Mouse (Mus musculus): ENCODE data around the gene Gm10160. TPM values are rescaled to one million over a fixed set of nuclear protein-coding genes. Genes with fewer than 3 reads are reported as not detected.

Gene Gm10160
- polyA plus RNA-seq (2014; fragmentation: Nextera tagmentation; extraction: Ambion mirVana): not detected in 2 replicates

DNA sequence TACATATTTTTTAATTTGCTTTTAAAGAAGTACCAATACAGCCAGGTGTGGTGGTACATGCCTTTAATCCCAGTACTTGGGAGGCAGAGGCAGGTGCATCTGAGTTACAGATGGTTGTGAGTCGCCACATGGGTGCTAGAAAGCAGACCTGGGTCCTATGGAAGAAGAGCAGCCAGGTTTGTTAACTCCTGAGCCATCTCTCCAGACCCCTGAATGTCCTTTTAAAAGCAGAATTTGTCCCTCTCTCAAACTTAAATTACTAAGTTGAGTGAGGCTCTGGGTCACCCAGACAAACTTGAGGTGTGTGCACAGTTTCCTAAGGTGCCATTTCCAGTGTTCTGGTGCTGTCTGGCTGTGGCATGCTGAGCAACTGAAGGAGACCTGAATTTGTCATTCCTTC, at the start of gene Gm10160:
Gene Gm10160, minus strand, starts transcription at position 101 of the 400 bp plus-strand sequence.
- no peaks in the 10 kb centered on the region for H3K4me1 ChIP-seq (ENCODE audit: control insufficient read depth, insufficient read depth, low read length)
- H3K4me3 ChIP-seq (ENCODE audit: low read depth, low read length): no peak within 1 kb of the TSS
- ATAC-seq (ENCODE audit: insufficient read depth, low FRiP score, low TSS enrichment) (no peak), DNase-seq (ENCODE audit: low spot score) (no peak)
- H3K36me3 ChIP-seq (ENCODE audit: control insufficient read depth, insufficient read depth, low read length): no peaks in the 10 kb centered on the region
- 0 out of 2 replicates have a peak, but pooled peaks cover 2% of the 10 kb centered on the region for H3K27me3 ChIP-seq (ENCODE audit: control insufficient read depth, insufficient read depth, low read length)
- no peak within 1 kb of the TSS for H3K4me2 ChIP-seq (ENCODE audit: low read depth)
- no peak within 1 kb of the TSS for H3K9ac ChIP-seq (ENCODE audit: low read length)
- no peaks in the 10 kb centered on the region for H3K9me3 ChIP-seq (ENCODE audit: control insufficient read depth, low read length)
- H3K27ac ChIP-seq (ENCODE audit: low read depth, low read length): no peak within 1 kb of the TSS
- WGBS: 80% methylated on average over 1 of the region's 1 CpGs

DNA sequence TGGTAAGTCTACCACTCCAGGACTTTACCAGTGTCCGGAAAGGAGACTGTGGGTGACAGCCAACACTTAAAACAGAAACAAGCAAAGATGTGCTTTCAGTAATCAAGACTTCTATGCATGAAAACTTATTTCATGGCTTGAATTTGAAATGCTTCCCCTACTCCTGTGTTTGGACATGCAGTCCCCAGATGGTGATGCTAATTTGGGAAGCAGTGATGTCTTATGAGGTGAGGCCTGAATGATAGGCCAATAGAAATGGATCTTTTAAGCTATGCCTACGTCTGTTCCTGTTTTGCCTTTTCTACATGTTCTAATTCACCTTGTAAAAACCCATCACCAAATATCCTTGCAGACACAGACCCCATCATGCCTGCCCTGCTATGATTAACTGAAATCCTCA, 49.3 kb upstream of the Gm10160 start:
- DNase-seq (ENCODE audit: low spot score) (no peak), ATAC-seq (ENCODE audit: insufficient read depth, low FRiP score, low TSS enrichment) (no peak)
- Histone ChIP-seq H3K9ac (ENCODE audit: low read length) (no peak overlapping the region), H3K4me2 (ENCODE audit: low read depth) (no peak overlapping the region), H3K27ac (ENCODE audit: low read depth, low read length) (no peak overlapping the region), H3K9me3 (ENCODE audit: control insufficient read depth, low read length) (no peaks in the 10 kb centered on the region), H3K36me3 (ENCODE audit: control insufficient read depth, insufficient read depth, low read length) (no peaks in the 10 kb centered on the region), H3K4me3 (ENCODE audit: low read depth, low read length) (no peak overlapping the region), H3K4me1 (ENCODE audit: control insufficient read depth, insufficient read depth, low read length) (no peaks in the 10 kb centered on the region), H3K27me3 (ENCODE audit: control insufficient read depth, insufficient read depth, low read length) (no peaks in the 10 kb centered on the region)
- WGBS: 92% methylated on average over 2 of the region's 2 CpGs

DNA sequence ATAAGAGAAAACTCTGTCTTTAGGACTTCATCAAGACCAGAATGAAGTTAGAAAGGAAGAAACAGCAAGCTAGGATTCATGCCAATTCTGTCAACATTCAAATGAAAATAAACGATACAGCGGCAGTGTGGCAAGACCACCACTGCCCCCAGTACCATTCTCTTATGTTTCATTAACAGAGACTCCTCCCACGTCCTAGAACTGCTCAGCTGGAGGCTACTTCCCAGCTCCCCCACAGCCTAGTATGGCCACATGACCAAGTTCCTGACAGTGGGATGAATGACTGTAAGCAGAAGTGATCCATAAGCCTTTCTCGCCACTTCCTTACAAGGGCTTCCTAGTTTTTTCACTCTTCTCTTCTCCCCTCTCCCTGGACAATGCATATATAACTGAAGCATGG, 48.5 kb upstream of the Gm10160 start:
- no peak for ATAC-seq (ENCODE audit: insufficient read depth, low FRiP score, low TSS enrichment)
- Histone ChIP-seq H3K27ac (ENCODE audit: low read depth, low read length) (no peak overlapping the region), H3K36me3 (ENCODE audit: control insufficient read depth, insufficient read depth, low read length) (no peaks in the 10 kb centered on the region), H3K27me3 (ENCODE audit: control insufficient read depth, insufficient read depth, low read length) (no peaks in the 10 kb centered on the region), H3K4me1 (ENCODE audit: control insufficient read depth, insufficient read depth, low read length) (no peaks in the 10 kb centered on the region), H3K4me2 (ENCODE audit: low read depth) (no peak overlapping the region), H3K9ac (ENCODE audit: low read length) (no peak overlapping the region), H3K4me3 (ENCODE audit: low read depth, low read length) (no peak overlapping the region), H3K9me3 (ENCODE audit: control insufficient read depth, low read length) (no peaks in the 10 kb centered on the region)
- no peak for DNase-seq (ENCODE audit: low spot score)
- WGBS: 73% methylated on average over 4 of the region's 4 CpGs

DNA sequence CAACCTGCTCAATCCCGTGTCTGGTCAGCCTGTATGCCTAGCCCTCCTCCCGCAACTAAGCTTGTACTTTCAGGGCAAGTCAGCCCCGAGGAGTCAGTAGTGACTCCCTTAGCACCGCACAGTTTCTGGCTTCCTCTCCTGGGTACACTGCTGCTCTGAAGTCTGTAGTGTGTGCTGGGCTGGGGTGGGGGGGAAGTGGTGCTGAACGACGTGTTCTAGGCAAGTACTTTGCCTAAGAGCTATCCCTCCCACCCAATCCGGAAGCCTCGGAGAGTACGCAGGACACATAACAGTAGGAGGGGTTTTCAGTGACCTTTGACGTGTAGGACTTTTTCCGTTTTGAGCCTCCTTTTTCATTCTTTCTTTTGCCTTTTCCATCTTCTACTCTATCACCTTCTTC, 43.8 kb upstream of the Gm10160 start:
- no peaks in the 10 kb centered on the region for H3K36me3 ChIP-seq (ENCODE audit: control insufficient read depth, insufficient read depth, low read length)
- H3K9ac ChIP-seq (ENCODE audit: low read length): no peak overlapping the region
- H3K27me3 ChIP-seq (ENCODE audit: control insufficient read depth, insufficient read depth, low read length): no peaks in the 10 kb centered on the region
- no peak overlapping the region for H3K27ac ChIP-seq (ENCODE audit: low read depth, low read length)
- no peaks in the 10 kb centered on the region for H3K9me3 ChIP-seq (ENCODE audit: control insufficient read depth, low read length)
- WGBS: 81% methylated on average over 11 of the region's 11 CpGs
- no peak for ATAC-seq (ENCODE audit: insufficient read depth, low FRiP score, low TSS enrichment)
- H3K4me3 ChIP-seq (ENCODE audit: low read depth, low read length): no peak overlapping the region
- no peaks in the 10 kb centered on the region for H3K4me1 ChIP-seq (ENCODE audit: control insufficient read depth, insufficient read depth, low read length)
- H3K4me2 ChIP-seq (ENCODE audit: low read depth): no peak overlapping the region
- no peak for DNase-seq (ENCODE audit: low spot score)

DNA sequence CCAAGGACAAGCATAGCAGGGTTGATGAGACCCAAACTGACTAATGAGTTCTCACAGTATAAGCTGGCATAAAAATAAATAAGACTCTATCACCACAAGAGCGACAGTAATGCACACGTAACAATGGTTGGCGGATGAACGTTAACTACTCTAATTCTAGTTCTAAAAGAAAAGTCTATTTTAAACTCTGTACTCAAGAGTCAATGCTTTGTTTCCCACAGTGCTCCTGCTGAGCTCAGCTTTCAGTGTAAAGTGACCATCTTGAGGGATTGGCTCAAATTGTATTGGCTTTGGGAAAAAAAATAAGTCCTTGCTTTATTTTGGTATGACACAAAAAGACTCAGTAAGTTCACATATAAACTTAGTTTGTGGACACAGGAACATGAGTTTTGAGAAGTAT, 29.5 kb upstream of the Gm10160 start:
- ATAC-seq (ENCODE audit: insufficient read depth, low FRiP score, low TSS enrichment) (no peak), DNase-seq (ENCODE audit: low spot score) (no peak)
- Histone ChIP-seq H3K27ac (ENCODE audit: low read depth, low read length) (no peak overlapping the region), H3K9ac (ENCODE audit: low read length) (no peak overlapping the region), H3K9me3 (ENCODE audit: control insufficient read depth, low read length) (no peaks in the 10 kb centered on the region), H3K36me3 (ENCODE audit: control insufficient read depth, insufficient read depth, low read length) (no peaks in the 10 kb centered on the region), H3K4me2 (ENCODE audit: low read depth) (no peak overlapping the region), H3K27me3 (ENCODE audit: control insufficient read depth, insufficient read depth, low read length) (no peaks in the 10 kb centered on the region), H3K4me3 (ENCODE audit: low read depth, low read length) (no peak overlapping the region), H3K4me1 (ENCODE audit: control insufficient read depth, insufficient read depth, low read length) (no peaks in the 10 kb centered on the region)
- 70% methylated on average over 4 of the region's 4 CpGs for WGBS

DNA sequence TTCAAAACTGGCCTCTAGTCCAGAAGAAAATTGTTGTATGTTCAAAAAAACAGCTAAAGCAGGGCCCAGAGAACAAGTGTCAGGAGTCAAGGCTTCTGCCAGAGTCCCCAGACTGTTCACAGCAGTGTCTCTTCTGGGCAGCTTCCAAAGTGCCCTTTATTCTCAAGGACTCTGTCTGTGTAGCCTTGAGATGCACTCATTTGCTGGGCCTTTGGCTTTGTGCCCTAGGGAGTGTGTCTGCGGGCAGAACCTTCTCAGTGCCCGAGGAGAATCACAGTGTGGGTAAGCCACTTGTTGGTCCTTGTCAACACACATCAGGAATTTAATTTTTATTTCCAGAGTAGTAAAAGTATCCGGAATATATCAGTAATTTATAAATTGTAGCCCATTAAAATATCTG, 26.0 kb upstream of the Gm10160 start:
- no peak for ATAC-seq (ENCODE audit: insufficient read depth, low FRiP score, low TSS enrichment)
- no peaks in the 10 kb centered on the region for H3K36me3 ChIP-seq (ENCODE audit: control insufficient read depth, insufficient read depth, low read length)
- no peaks in the 10 kb centered on the region for H3K9me3 ChIP-seq (ENCODE audit: control insufficient read depth, low read length)
- 89% methylated on average over 3 of the region's 3 CpGs for WGBS
- H3K27me3 ChIP-seq (ENCODE audit: control insufficient read depth, insufficient read depth, low read length): no peaks in the 10 kb centered on the region
- no peak for DNase-seq (ENCODE audit: low spot score)
- no peak overlapping the region for H3K9ac ChIP-seq (ENCODE audit: low read length)
- H3K4me2 ChIP-seq (ENCODE audit: low read depth): no peak overlapping the region
- no peak overlapping the region for H3K27ac ChIP-seq (ENCODE audit: low read depth, low read length)
- H3K4me1 ChIP-seq (ENCODE audit: control insufficient read depth, insufficient read depth, low read length): no peaks in the 10 kb centered on the region
- no peak overlapping the region for H3K4me3 ChIP-seq (ENCODE audit: low read depth, low read length)

DNA sequence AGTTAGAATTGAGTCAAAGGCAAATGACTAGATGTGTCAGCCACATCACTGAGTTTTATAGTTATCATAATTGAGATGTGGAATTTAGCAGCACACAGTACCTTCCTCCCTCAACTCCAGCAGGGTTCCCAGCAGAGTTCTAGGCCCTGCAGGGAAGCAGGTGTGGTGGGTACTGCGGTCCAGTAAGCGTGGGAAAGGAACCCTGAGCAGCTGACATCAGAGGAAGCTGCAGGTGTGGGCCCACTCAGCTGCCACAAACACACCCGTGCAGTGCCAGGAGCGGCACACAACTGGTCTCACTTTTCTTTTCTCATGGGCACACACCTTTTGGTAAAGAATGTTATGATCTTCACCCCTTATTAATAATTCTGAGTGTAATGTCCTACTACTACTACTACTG, 25.2 kb upstream of the Gm10160 start:
- Histone ChIP-seq H3K4me1 (ENCODE audit: control insufficient read depth, insufficient read depth, low read length) (no peaks in the 10 kb centered on the region), H3K36me3 (ENCODE audit: control insufficient read depth, insufficient read depth, low read length) (no peaks in the 10 kb centered on the region), H3K9me3 (ENCODE audit: control insufficient read depth, low read length) (no peaks in the 10 kb centered on the region), H3K4me3 (ENCODE audit: low read depth, low read length) (no peak overlapping the region), H3K4me2 (ENCODE audit: low read depth) (no peak overlapping the region), H3K27ac (ENCODE audit: low read depth, low read length) (no peak overlapping the region), H3K9ac (ENCODE audit: low read length) (no peak overlapping the region), H3K27me3 (ENCODE audit: control insufficient read depth, insufficient read depth, low read length) (no peaks in the 10 kb centered on the region)
- ATAC-seq (ENCODE audit: insufficient read depth, low FRiP score, low TSS enrichment) (no peak), DNase-seq (ENCODE audit: low spot score) (no peak)
- 90% methylated on average over 4 of the region's 4 CpGs for WGBS

DNA sequence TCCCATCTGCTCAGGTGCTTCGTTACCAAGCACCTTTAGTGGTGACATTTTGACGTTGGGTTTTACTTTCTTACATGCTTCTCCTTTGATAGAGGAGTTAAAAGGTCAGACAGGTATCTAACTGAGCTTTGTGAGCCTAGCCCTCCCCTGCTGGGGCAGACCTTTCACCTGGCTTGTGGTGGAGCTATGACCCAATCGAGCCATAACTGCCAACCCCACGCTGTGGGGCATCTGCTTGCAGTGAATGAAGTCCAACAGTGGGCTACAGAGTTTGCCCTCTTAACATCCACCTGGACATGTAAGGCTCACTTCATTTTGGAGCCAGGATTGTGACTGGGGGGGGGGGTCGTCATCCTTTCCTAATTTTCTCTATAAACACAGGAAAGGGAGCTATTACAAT, 24.7 kb upstream of the Gm10160 start:
- H3K4me3 ChIP-seq (ENCODE audit: low read depth, low read length): no peak overlapping the region
- no peak overlapping the region for H3K27ac ChIP-seq (ENCODE audit: low read depth, low read length)
- 97% methylated on average over 5 of the region's 5 CpGs for WGBS
- H3K36me3 ChIP-seq (ENCODE audit: control insufficient read depth, insufficient read depth, low read length): no peaks in the 10 kb centered on the region
- no peaks in the 10 kb centered on the region for H3K4me1 ChIP-seq (ENCODE audit: control insufficient read depth, insufficient read depth, low read length)
- DNase-seq (ENCODE audit: low spot score): no peak
- H3K9me3 ChIP-seq (ENCODE audit: control insufficient read depth, low read length): no peaks in the 10 kb centered on the region
- ATAC-seq (ENCODE audit: insufficient read depth, low FRiP score, low TSS enrichment): no peak
- H3K4me2 ChIP-seq (ENCODE audit: low read depth): no peak overlapping the region
- no peaks in the 10 kb centered on the region for H3K27me3 ChIP-seq (ENCODE audit: control insufficient read depth, insufficient read depth, low read length)
- no peak overlapping the region for H3K9ac ChIP-seq (ENCODE audit: low read length)

DNA sequence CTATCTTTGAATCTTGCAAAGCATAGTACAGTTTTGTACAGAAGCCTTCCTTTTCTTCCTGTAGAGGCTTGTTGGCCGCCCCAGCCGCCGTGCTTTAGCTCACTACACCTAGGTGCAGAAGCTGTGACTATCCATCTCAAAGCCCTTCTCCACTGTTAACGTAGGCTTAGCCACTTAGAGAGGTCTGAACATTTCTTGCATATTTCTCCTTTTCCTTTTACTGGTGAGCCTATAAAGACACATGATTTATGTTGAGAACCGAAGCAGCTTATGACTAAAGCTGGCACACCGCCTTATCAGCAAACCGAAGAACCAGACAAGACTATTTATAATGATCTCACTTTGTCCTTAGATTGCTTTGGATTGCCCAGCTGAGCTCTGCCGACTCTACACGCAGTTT, 19.8 kb upstream of the Gm10160 start:
- 85% methylated on average over 9 of the region's 9 CpGs for WGBS
- H3K27me3 ChIP-seq (ENCODE audit: control insufficient read depth, insufficient read depth, low read length): no peaks in the 10 kb centered on the region
- H3K4me1 ChIP-seq (ENCODE audit: control insufficient read depth, insufficient read depth, low read length): no peaks in the 10 kb centered on the region
- no peak overlapping the region for H3K27ac ChIP-seq (ENCODE audit: low read depth, low read length)
- no peak overlapping the region for H3K4me2 ChIP-seq (ENCODE audit: low read depth)
- no peak overlapping the region for H3K4me3 ChIP-seq (ENCODE audit: low read depth, low read length)
- no peaks in the 10 kb centered on the region for H3K36me3 ChIP-seq (ENCODE audit: control insufficient read depth, insufficient read depth, low read length)
- DNase-seq (ENCODE audit: low spot score): no peak
- ATAC-seq (ENCODE audit: insufficient read depth, low FRiP score, low TSS enrichment): no peak
- H3K9ac ChIP-seq (ENCODE audit: low read length): no peak overlapping the region
- H3K9me3 ChIP-seq (ENCODE audit: control insufficient read depth, low read length): no peaks in the 10 kb centered on the region

All from neural tube, embryonic 11.5 days (tissue).